Mouse (Mus musculus): ENCODE results near the gene Aipl1. TPM values are rescaled to one million over a fixed set of nuclear protein-coding genes. Genes with fewer than 3 reads are reported as not detected.

Gene Aipl1
- polyA plus RNA-seq, 1 experiment from 2014 or later = 0.41 TPM

DNA sequence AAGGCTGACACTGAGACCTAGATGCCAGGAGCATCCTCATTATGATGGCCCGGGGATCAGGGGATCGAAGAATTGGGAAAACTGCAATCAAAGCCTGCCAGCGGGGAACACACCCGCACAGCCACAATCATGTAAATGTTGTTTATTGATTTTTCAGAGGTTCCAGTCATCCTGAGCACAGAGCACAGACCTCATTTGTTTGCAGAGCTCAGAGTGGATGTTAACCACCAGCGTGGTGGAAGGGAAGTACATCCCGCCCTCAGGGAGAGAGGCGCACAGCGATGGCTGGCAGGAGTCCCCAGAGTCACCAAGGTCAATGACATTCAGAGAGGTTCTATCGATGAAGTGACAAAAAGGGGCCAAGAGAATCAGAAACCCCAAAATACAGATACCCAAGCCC lies 9.5 kb downstream of the Aipl1 start:
- no peak overlapping the region for H3K4me2 ChIP-seq (ENCODE audit: low read length)
- ATAC-seq = no peak
- no peak overlapping the region for H3K9ac ChIP-seq (ENCODE audit: low read depth, low read length)
- H3K27ac ChIP-seq (ENCODE audit: low read depth, low read length) = no peak overlapping the region
- peaks cover 5% of the 10 kb centered on the region for H3K27me3 ChIP-seq (replicated peaks; ENCODE audit: control insufficient read depth, insufficient read depth, low read length)
- WGBS = 83% methylated on average over 9 of the region's 9 CpGs
- no peaks in the 10 kb centered on the region for H3K9me3 ChIP-seq (ENCODE audit: control insufficient read depth, low read length)
- peaks cover 8% of the 10 kb centered on the region for H3K4me1 ChIP-seq (ENCODE audit: control insufficient read depth, insufficient read depth, low read depth, low read length)
- no peak overlapping the region for H3K4me3 ChIP-seq (ENCODE audit: low read length)
- H3K36me3 ChIP-seq (ENCODE audit: control insufficient read depth, insufficient read depth, low read length) = no peaks in the 10 kb centered on the region

DNA sequence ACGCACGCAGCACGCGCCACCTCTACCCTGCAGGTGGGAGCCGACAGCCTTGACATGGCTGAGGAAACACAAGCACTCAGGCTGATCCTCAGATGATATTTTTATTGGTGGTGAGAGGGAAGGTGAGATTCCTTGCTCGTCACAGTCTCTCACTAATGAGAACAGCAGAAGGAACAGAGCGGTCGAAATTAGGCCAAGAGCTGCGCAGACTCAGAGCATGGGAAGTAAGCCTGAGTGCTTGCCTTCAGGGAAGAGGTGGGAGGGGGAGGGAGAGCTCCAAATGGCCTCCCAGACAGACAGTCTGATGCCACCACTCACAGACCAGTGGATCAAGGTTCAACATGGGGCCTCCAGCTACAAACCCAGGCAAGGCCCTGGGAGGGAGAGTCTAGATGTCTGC lies 10.8 kb downstream of the Aipl1 start:
- 87% methylated on average over 9 of the region's 9 CpGs for WGBS
- no peak overlapping the region for H3K27ac ChIP-seq (ENCODE audit: low read depth, low read length)

DNA sequence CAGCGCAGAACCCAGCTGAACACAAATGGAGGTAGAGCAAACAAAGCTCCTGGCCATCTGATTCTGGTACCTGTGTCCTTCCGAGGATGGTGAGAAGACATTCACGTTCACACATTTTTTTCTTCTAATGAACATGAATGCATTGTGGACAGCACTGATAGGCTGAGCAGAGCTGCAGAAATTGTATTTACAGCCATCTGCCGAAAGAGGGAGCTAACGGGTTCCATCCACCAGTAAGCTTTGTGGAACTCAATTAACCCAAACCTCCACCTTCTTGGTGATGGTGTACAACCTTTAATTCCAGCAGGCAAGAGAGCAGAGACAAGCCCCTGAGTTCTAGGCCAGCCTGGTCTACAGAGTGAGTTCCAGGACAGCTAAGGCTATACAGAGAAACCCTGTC lies 11.5 kb downstream of the Aipl1 start:
- Histone ChIP-seq H3K4me1 (ENCODE audit: control insufficient read depth, insufficient read depth, low read depth, low read length) (peaks cover 8% of the 10 kb centered on the region), H3K4me3 (ENCODE audit: low read length) (no peak overlapping the region), H3K9me3 (ENCODE audit: control insufficient read depth, low read length) (no peaks in the 10 kb centered on the region), H3K9ac (ENCODE audit: low read depth, low read length) (no peak overlapping the region), H3K27ac (ENCODE audit: low read depth, low read length) (no peak overlapping the region), H3K4me2 (ENCODE audit: low read length) (no peak overlapping the region), H3K36me3 (ENCODE audit: control insufficient read depth, insufficient read depth, low read length) (no peaks in the 10 kb centered on the region), H3K27me3 (replicated peaks; ENCODE audit: control insufficient read depth, insufficient read depth, low read length) (peaks cover 5% of the 10 kb centered on the region)
- WGBS = 39% methylated on average over 5 of the region's 5 CpGs
- no peak for ATAC-seq

More for the DNA sequence above, 10.8 kb downstream of the Aipl1 start:
- no peak for ATAC-seq
- Histone ChIP-seq H3K4me3 (ENCODE audit: low read length) (no peak overlapping the region), H3K9me3 (ENCODE audit: control insufficient read depth, low read length) (no peaks in the 10 kb centered on the region), H3K4me2 (ENCODE audit: low read length) (no peak overlapping the region), H3K9ac (ENCODE audit: low read depth, low read length) (no peak overlapping the region), H3K4me1 (ENCODE audit: control insufficient read depth, insufficient read depth, low read depth, low read length) (peaks cover 8% of the 10 kb centered on the region), H3K27me3 (replicated peaks; ENCODE audit: control insufficient read depth, insufficient read depth, low read length) (peaks cover 5% of the 10 kb centered on the region), H3K36me3 (ENCODE audit: control insufficient read depth, insufficient read depth, low read length) (no peaks in the 10 kb centered on the region)

DNA sequence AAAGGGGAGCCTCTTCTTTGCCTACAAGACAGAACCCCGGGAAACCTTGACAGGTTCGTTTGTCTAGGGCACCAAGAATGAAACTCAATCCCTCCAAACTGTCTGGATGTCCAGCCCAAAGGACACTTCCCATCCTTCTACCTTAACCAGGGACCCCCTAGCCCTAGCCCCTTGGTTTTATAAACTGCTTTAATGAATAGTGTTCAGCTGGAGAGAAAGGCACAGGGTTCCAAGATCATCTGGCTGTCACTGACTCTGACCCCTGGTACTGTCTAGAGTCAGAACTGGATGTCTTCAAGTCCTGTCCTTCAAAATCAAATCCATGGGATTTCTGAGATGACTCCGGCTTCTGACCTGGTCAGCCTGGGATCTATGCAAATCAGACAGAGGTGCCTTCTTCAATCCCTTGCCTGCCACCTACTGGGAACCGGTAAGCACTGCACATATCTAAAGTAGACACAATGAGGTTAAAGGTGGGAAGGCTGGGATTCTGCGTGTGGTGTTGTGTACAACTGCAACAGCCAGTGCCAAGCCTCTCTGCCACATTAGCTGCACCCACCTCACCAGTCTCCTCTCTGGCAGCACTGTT lies 13.0 kb downstream of the Aipl1 start:
- no peaks in the 10 kb centered on the region; the same call in 1 of the 2 replicates for H3K27me3 ChIP-seq (replicated peaks; ENCODE audit: control insufficient read depth, insufficient read depth, low read length)
- no peaks in the 10 kb centered on the region for H3K36me3 ChIP-seq (ENCODE audit: control insufficient read depth, insufficient read depth, low read length)
- WGBS = 23% methylated on average over 5 of the region's 5 CpGs
- peak; percentile 53; the same call in 1 of the 2 replicates for ATAC-seq
- peaks cover 8% of the 10 kb centered on the region for H3K4me1 ChIP-seq (ENCODE audit: control insufficient read depth, insufficient read depth, low read depth, low read length)
- no peak overlapping the region for H3K4me3 ChIP-seq (ENCODE audit: low read length)
- H3K27ac ChIP-seq (ENCODE audit: low read depth, low read length) = no peak overlapping the region
- no peaks in the 10 kb centered on the region for H3K9me3 ChIP-seq (ENCODE audit: control insufficient read depth, low read length)
- no peak overlapping the region for H3K9ac ChIP-seq (ENCODE audit: low read depth, low read length)
- no peak overlapping the region for H3K4me2 ChIP-seq (ENCODE audit: low read length)

DNA sequence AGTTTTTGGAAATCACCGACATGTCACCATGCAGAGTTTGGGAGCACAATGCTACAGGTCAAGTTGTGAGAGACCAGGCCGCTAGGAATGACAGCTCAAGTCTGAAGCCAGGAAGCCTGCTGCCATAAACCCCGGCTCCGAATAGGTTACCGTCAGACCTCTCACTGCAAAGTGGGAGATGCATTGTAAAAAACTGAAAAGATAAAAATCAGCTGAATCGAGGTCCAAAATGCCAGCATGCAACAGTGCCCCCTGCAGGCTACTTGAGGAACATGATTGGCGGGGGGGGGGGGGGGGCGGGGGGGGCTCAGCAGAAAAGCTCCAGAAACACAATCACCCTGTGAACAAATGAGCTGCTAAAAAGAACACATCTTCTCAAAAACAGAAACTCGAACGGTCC lies 13.7 kb downstream of the Aipl1 start:
- Histone ChIP-seq H3K4me2 (ENCODE audit: low read length) (no peak overlapping the region), H3K9ac (ENCODE audit: low read depth, low read length) (no peak overlapping the region), H3K36me3 (ENCODE audit: control insufficient read depth, insufficient read depth, low read length) (no peaks in the 10 kb centered on the region), H3K27ac (ENCODE audit: low read depth, low read length) (no peak overlapping the region), H3K4me3 (ENCODE audit: low read length) (no peak overlapping the region), H3K4me1 (ENCODE audit: control insufficient read depth, insufficient read depth, low read depth, low read length) (peaks cover 6% of the 10 kb centered on the region), H3K27me3 (replicated peaks; ENCODE audit: control insufficient read depth, insufficient read depth, low read length) (no peaks in the 10 kb centered on the region; the same call in 1 of the 2 replicates), H3K9me3 (ENCODE audit: control insufficient read depth, low read length) (no peaks in the 10 kb centered on the region)
- 30% methylated on average over 9 of the region's 10 CpGs for WGBS
- 0 out of 2 replicates have a peak, but pooled peaks have one; percentile 17 for ATAC-seq

DNA sequence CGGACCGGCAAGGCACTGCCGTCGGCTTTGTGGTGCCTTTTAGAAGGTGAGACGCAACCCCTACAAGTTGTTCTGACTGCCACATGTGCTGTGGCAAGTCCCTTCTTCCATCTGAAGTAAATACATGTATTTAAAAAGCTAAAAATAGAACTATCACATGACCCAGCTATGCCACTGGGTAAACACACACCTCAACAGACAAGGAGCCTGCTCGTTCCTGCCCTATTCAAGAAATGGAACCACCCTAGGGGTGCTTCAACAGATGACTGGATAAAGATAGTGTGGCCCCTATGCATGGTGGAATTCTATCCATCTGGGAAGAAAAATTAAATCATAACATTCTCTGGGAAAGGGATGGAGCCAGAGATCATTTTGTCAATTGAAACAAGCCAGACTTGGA lies 14.5 kb downstream of the Aipl1 start:
- no peak overlapping the region for H3K4me3 ChIP-seq (ENCODE audit: low read length)
- H3K9ac ChIP-seq (ENCODE audit: low read depth, low read length) = no peak overlapping the region
- no peak overlapping the region for H3K4me2 ChIP-seq (ENCODE audit: low read length)
- ATAC-seq = no peak
- H3K36me3 ChIP-seq (ENCODE audit: control insufficient read depth, insufficient read depth, low read length) = no peaks in the 10 kb centered on the region
- WGBS = 85% methylated on average over 6 of the region's 6 CpGs
- H3K4me1 ChIP-seq (ENCODE audit: control insufficient read depth, insufficient read depth, low read depth, low read length) = peaks cover 7% of the 10 kb centered on the region
- H3K9me3 ChIP-seq (ENCODE audit: control insufficient read depth, low read length) = no peaks in the 10 kb centered on the region
- no peak overlapping the region for H3K27ac ChIP-seq (ENCODE audit: low read depth, low read length)
- H3K27me3 ChIP-seq (replicated peaks; ENCODE audit: control insufficient read depth, insufficient read depth, low read length) = no peaks in the 10 kb centered on the region

DNA sequence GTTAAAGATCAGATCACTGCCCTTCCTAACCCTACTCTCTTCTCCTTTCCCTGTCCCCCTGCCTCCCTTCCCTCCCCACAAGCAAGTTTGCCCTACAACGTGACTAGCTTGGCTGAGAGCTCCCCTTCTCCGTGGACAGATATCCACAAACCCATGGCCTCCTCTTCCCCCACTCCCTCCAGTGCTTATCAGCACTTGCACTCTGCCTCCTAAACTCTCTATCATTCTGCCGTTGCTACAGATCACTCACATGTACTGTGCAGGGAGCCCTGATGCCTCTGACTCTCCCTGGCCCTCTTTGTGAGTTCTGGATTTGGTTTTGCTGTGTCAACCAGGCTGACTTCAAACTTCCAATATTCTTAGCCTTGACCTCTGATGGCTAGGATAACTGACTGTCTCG lies 16.3 kb downstream of the Aipl1 start:
- Histone ChIP-seq H3K4me2 (ENCODE audit: low read length) (no peak overlapping the region), H3K27me3 (replicated peaks; ENCODE audit: control insufficient read depth, insufficient read depth, low read length) (no peaks in the 10 kb centered on the region), H3K4me1 (ENCODE audit: control insufficient read depth, insufficient read depth, low read depth, low read length) (peaks cover 13% of the 10 kb centered on the region), H3K36me3 (ENCODE audit: control insufficient read depth, insufficient read depth, low read length) (no peaks in the 10 kb centered on the region), H3K9ac (ENCODE audit: low read depth, low read length) (no peak overlapping the region), H3K4me3 (ENCODE audit: low read length) (no peak overlapping the region), H3K27ac (ENCODE audit: low read depth, low read length) (no peak overlapping the region), H3K9me3 (ENCODE audit: control insufficient read depth, low read length) (no peaks in the 10 kb centered on the region)
- 80% methylated on average over 4 of the region's 4 CpGs for WGBS
- ATAC-seq = no peak

DNA sequence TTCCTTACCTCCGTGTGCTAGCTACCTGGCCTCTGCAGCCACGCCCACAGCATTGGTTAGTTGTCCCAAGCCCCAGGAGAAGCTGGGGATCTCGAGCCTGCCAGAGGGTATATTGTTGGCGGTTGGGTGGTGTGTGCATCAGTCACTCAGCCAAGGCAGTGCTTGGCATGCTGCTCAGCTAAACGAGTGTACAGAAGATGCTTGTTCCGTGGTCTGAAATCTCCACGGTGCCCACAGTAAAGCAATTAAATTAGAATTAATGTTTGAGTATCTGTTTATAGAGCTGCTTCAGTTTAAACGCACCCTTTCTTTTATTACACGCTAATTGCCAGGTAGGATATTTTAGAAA lies 20.1 kb downstream of the Aipl1 start:
- H3K9ac ChIP-seq (ENCODE audit: low read depth, low read length) = no peak overlapping the region
- no peaks in the 10 kb centered on the region for H3K9me3 ChIP-seq (ENCODE audit: control insufficient read depth, low read length)
- H3K27ac ChIP-seq (ENCODE audit: low read depth, low read length) = no peak overlapping the region
- WGBS = 54% methylated on average over 9 of the region's 9 CpGs
- no peak for ATAC-seq
- H3K27me3 ChIP-seq (replicated peaks; ENCODE audit: control insufficient read depth, insufficient read depth, low read length) = no peaks in the 10 kb centered on the region
- H3K36me3 ChIP-seq (ENCODE audit: control insufficient read depth, insufficient read depth, low read length) = no peaks in the 10 kb centered on the region
- H3K4me2 ChIP-seq (ENCODE audit: low read length) = no peak overlapping the region
- no peak overlapping the region for H3K4me3 ChIP-seq (ENCODE audit: low read length)
- H3K4me1 ChIP-seq (ENCODE audit: control insufficient read depth, insufficient read depth, low read depth, low read length) = peaks cover 7% of the 10 kb centered on the region

DNA sequence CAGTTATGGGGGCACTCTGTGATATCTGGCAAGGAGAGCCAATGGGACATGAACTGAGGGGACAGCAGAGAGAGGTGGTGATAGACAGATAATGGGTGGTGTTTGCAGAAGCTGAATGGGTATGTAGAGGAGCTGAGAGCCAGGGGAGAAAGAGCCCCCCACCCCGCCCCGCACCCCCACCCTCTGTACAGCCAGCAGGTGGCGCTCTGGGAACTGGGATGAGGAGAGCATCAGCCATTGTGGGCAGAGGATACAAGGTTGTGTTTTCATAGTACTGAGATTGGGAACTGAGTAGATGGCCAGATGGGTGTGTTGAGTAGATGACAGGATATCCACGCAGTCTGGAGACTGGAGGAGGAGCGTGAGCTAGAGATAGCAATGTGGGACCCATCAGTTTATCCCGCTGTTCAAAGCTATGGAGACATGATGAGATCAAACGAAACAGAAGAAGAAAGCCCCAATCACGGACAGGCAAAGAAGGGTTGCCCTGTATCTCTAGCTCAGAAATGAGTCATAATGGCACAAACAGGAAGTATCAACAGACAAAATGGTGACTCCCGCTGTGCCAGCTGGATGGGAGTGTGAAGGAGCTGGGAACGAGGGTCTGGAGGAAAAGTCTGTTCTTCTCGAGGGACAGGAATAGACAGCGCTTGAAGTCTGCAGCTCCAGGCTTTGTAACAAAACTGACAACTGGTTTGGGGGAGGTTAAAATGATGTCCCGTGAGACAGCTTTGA lies 20.6 kb downstream of the Aipl1 start:
- Histone ChIP-seq H3K27ac (ENCODE audit: low read depth, low read length) (no peak overlapping the region), H3K4me2 (ENCODE audit: low read length) (no peak overlapping the region), H3K9me3 (ENCODE audit: control insufficient read depth, low read length) (no peaks in the 10 kb centered on the region), H3K4me1 (ENCODE audit: control insufficient read depth, insufficient read depth, low read depth, low read length) (peaks cover 13% of the 10 kb centered on the region), H3K4me3 (ENCODE audit: low read length) (no peak overlapping the region), H3K9ac (ENCODE audit: low read depth, low read length) (no peak overlapping the region), H3K27me3 (replicated peaks; ENCODE audit: control insufficient read depth, insufficient read depth, low read length) (no peaks in the 10 kb centered on the region), H3K36me3 (ENCODE audit: control insufficient read depth, insufficient read depth, low read length) (no peaks in the 10 kb centered on the region)
- 73% methylated on average over 13 of the region's 13 CpGs for WGBS
- no peak for ATAC-seq

Data from hindbrain, embryonic 16.5 days (tissue).